Mouse (Mus musculus): Measurements from ENCODE around the gene Batf3.
A peak's percentile ranks its signal among the peaks of the same experiment; 100 is the strongest.
"Not testable (repeated sequence)": the region's sequence is repeated elsewhere in the genome, so short reads cannot be mapped to it uniquely, and the experiment has no call there.

Batf3 gene

DNA sequence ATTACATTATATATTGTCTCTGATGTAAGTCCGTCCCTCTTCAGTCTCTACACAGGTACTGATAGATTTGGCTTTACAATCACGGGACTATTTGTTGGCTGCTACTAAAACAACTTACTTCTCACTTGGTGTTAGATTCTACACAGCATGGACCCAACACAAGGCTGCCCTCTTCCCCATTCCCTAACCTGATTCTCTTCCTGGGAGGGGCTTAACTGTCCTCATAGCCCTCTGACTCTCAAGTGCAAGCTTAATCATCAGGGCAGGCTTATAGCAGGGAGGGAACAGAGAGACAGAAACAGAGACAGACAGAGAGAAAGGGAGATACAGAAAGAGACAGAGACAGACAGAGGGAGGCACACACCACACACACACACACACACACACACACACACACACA lies 34.0 kb downstream of the Batf3 start:
- DNase-seq (ENCODE audit: inconsistent ontology term), result no peak

DNA sequence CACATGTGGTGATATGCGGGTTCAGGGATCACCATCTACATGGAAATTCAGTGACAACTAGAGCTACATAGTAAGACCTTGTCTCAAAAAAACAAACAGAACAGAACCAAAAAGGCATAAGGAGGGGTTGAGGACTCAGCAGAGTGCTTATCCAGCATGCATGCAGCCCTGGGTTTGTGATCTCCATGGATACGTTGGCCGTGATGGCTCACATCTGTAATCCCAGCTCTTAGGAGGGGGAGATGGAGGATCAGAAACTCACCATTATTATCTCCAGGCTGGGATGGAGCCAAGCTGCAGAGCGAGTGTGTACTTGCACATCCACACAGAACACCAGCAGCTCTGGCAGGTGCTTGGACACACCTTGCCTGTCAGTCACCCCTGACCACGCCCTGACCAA lies 34.6 kb downstream of the Batf3 start:
- DNase-seq (ENCODE audit: inconsistent ontology term), result no peak

DNA sequence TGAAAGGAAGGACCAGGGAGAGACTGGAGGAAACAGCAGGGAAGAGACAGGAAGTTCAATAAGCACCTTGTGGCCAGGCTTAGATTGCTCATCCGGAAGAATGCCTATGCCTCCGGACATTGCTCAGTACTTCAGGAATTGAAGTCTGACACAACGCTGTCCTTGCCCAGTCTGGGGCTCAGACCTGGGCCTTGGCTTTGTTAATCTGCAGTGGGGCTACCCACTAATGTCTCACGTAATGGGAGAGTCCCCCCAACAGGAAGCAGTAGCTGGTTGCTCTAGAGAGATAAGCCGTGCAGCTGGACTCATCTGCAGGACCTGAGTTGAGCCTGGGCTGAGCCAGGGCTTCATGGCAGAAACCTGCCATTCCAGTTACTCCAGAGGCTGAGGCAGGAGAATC lies 35.3 kb downstream of the Batf3 start:
- no peak for DNase-seq (ENCODE audit: inconsistent ontology term)

DNA sequence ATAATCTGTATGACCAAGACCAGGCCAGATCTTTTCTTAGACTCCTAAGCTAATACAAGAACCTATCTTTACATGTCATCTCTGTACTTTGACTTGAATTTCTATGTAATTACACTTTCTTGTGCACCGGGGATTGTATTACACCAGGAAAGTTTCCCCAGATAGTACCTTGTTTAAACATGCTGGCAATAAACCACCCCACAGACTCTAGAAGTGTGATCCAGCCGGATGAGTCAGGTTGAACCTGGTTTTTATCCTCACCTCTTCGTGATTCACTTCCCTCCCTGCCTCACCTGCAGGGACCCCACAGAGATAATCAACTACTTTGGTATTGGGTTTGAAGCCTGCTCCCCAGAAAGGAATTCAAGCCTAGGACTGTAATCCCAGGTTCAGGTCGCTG lies 37.8 kb downstream of the Batf3 start:
- no peak for DNase-seq (ENCODE audit: inconsistent ontology term)

DNA sequence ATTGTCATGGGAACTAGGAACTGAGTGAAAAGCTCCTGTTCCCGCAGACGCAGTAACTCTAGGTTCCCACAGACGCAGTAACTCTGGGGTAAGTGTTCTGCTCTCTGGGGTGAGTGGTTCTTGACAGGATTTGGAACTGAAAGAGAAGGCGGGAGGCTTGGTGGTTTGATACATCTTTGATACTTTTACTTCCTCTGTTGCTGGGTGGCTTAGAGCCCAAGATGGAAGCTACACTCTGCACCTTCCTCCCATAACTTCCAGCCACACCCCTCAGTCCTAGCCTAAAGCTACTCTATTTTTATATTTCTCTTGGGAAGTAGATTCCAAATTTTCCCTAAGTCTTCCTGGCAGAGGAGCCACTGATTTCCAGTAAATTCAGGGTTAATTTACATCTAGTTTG lies 40.8 kb downstream of the Batf3 start:
- no peak for DNase-seq (ENCODE audit: inconsistent ontology term)

DNA sequence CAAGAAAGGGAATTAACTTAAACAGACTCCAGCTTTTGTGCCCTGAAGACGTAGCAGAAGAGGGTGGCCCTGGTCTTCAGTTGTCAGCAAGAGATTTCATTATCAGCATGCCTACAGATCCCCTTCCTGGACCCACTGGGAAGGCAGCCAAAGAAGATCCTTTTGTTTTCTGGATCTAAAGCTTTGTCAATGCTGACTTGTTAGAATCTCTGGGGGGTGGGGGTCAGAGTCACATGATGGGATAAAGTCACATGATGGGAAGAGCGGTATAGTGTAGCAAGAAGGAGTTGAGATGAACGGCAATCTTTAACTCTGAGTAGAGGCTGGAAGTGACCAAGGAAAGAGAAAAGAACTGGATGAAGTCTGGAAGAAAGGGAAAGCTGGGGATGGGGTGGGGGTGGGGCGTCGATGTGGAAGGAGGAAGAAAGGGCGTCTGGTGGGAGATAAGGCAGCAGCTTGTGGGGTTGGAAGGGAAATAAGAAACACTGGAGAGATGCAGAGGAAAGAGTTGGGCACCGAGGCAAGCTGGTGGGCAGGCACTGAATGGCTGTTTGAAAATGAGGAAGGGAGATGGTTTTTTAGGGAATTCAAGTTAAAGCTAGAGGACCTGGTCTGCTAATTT lies 41.3 kb downstream of the Batf3 start:
- DNase-seq (ENCODE audit: inconsistent ontology term), result no peak

DNA sequence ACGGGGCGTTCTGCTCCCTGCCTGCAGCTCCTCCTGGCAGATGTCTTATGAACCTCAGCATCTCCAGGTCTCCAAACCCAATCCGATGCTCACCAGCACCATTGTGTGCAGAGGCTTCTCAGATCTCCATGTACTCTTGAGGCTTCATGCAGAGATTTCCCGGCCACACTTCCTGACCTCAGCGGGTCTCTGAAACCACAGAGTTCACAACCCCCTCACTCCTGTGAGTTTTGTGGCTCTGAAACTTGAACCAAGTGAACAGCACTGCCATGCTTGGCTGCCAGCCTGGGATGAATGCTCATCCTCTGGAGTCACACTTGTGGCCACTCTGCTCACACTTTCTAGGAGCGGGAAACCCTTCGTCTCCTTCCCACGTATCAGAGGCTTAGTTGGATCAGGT lies 43.3 kb downstream of the Batf3 start:
- DNase-seq (ENCODE audit: inconsistent ontology term), result peak; percentile 38

DNA sequence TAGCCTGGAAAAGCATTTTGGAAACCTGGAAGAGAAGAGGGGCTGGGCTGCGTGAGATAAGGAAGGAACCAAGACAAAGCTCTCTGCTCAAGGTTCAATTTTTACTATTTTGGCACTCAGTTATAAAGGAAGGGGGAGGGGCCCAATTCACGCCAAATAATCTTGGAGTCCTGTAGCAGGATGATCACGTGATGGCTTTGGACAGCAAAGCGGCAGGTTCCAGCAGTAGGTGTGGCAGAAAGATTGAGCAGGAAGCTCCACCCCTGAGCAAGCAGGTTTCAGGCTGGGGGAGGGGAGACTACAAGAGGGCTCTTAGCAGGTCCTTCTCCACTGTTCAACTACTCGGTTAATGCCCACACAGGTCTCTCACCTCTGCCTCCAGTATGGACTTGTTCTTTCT lies 51.8 kb downstream of the Batf3 start:
- not testable (repeated sequence) for DNase-seq (ENCODE audit: inconsistent ontology term)

DNA sequence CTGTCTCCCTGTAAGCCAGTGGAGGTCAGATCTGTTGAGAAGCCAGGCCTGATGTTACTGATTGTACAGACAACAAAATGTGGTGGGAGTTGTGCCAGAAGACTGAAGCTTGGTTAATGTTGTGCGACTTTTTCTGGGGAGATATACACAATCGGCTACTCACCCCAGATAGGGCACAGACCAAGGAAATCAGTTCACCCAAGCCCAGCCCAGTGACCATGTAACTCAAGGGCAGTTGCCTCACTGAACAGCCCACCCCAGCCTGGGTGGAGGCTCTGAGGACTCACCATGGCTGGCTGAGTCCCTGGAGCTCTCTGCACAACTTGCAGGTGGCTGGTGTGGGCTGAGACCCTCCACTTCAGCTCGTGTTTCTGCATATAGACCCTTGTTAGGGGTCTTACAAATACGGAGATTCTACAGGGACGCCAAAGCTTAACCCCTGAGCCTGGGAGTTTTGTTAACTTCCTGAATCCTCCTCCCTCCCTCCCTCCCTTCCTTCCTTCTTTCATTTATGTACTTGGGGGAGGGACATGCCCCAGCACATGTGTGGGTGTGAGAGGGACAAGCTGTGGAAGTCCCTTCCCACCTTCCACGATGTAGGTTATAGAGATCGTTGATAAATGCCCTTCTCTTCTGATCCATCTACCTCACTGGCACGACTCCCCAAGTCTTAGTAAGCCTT lies 53.4 kb downstream of the Batf3 start:
- DNase-seq (ENCODE audit: inconsistent ontology term), result no peak

DNA sequence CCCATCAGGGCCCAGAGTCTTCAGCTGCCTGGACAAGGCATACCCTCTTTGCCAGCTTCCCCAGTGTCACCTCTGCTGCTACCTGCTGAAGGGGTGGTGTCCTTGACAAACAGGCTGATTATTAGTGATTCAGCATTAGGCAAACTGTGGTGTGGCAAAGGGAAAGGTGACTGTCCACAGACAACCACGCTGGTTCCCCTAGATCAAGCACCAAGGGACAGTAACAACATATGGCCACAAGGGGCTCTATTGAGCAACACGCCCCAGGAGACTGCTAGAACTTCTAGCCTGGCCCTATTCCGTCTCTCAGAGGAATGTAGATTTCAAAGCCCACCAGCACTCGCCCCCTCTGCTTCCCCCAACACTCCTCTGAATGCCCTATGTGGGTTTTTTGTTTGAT lies 55.4 kb downstream of the Batf3 start:
- DNase-seq (ENCODE audit: inconsistent ontology term), result no peak

DNA sequence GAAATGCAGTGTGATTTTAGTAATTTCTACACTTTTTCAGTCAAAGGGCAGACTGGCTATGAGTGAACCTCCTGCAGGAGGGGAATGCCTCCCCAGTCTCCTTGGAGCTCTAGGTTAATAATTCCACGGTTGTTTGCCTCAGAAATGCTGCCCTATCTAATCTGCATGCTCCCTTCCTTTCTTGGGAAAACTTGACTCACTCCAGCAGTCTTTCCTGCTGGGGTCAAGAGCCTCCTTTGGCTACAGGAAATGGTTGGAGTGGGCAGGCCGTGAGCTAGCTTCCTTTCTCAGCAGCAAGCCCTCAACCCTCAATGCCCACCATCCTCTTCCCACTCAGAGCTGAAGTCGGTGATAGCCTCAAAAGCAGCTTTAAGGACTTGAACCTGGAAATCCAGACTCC lies 56.7 kb downstream of the Batf3 start:
- no peak for DNase-seq (ENCODE audit: inconsistent ontology term)

Measured in Muller cell, postnatal 12 days (primary cell).